Mouse (Mus musculus): ENCODE results near the gene Akap6. TPM values are rescaled to one million over a fixed set of nuclear protein-coding genes. Genes with fewer than 3 reads are reported as not detected.

Gene Akap6
- total and polyA plus RNA-seq, 2 experiments from 2014 or later = 21.3 to 77.3 TPM

GRCm38 (mm10) chr12:53125286-53125685 lies 426.1 kb downstream of the Akap6 start:
- 0 out of 2 replicates have a peak, but pooled peaks have one; percentile 32 for ATAC-seq
- no peak for TF ChIP-seq CTCF (IDR thresholded peaks at IDR 0.05; ENCODE audit: low read depth)

GRCm38 (mm10) chr12:53134196-53134595 lies 435.0 kb downstream of the Akap6 start:
- Histone ChIP-seq H3K9me3 (ENCODE audit: low read length) (no peaks in the 10 kb centered on the region), H3K9ac (replicated peaks; ENCODE audit: low read length) (no peak overlapping the region), H3K4me3 (ENCODE audit: low read length) (no peak overlapping the region), H3K27ac (no peak overlapping the region), H3K27me3 (ENCODE audit: insufficient read depth, low read length) (no peaks in the 10 kb centered on the region), H3K36me3 (ENCODE audit: insufficient read depth, low read length) (no peaks in the 10 kb centered on the region; the same call in 1 of the 2 replicates), H3K4me1 (ENCODE audit: insufficient read depth, low read length) (no peaks in the 10 kb centered on the region), H3K4me2 (ENCODE audit: low read depth, low read length) (no peak overlapping the region)
- DNase-seq (ENCODE audit: low spot score) (no peak), ATAC-seq (no peak)
- TF ChIP-seq CTCF (IDR thresholded peaks at IDR 0.05; ENCODE audit: low read depth) = no peak
- WGBS = 68% methylated on average over 2 of the region's 2 CpGs

More at GRCm38 (mm10) chr12:53125286-53125685, 426.1 kb downstream of the Akap6 start:
- H3K36me3 ChIP-seq (ENCODE audit: insufficient read depth, low read length) = no peaks in the 10 kb centered on the region; the same call in 1 of the 2 replicates
- no peaks in the 10 kb centered on the region for H3K4me1 ChIP-seq (ENCODE audit: insufficient read depth, low read length)
- no peaks in the 10 kb centered on the region for H3K27me3 ChIP-seq (ENCODE audit: insufficient read depth, low read length)
- no peak overlapping the region for H3K4me3 ChIP-seq (ENCODE audit: low read length)
- no peak overlapping the region for H3K9ac ChIP-seq (replicated peaks; ENCODE audit: low read length)
- no peaks in the 10 kb centered on the region for H3K9me3 ChIP-seq (ENCODE audit: low read length)
- DNase-seq (ENCODE audit: low spot score) = no peak
- no peak overlapping the region for H3K4me2 ChIP-seq (ENCODE audit: low read depth, low read length)
- peak overlapping the region; percentile 45; the same call in 1 of the 2 replicates for H3K27ac ChIP-seq
- 50% methylated on average over 4 of the region's 4 CpGs for WGBS

- no peak for TF ChIP-seq CTCF (IDR thresholded peaks at IDR 0.05; ENCODE audit: low read depth)
- Histone ChIP-seq H3K27me3 (ENCODE audit: insufficient read depth, low read length) (no peaks in the 10 kb centered on the region), H3K36me3 (ENCODE audit: insufficient read depth, low read length) (peaks cover 27% of the 10 kb centered on the region), H3K4me3 (ENCODE audit: low read length) (no peak overlapping the region), H3K9ac (replicated peaks; ENCODE audit: low read length) (no peak overlapping the region), H3K27ac (no peak overlapping the region), H3K9me3 (ENCODE audit: low read length) (no peaks in the 10 kb centered on the region), H3K4me2 (ENCODE audit: low read depth, low read length) (no peak overlapping the region), H3K4me1 (ENCODE audit: insufficient read depth, low read length) (no peaks in the 10 kb centered on the region)
- DNase-seq (ENCODE audit: low spot score) (no peak), ATAC-seq (no peak)
- WGBS = 94% methylated on average over 3 of the region's 3 CpGs
Measured at GRCm38 (mm10) chr12:53137331-53137730, 438.1 kb downstream of the Akap6 start.

GRCm38 (mm10) chr12:53144122-53144695 lies 445.0 kb downstream of the Akap6 start:
- Histone ChIP-seq H3K4me1 (ENCODE audit: insufficient read depth, low read length) (peaks cover 3% of the 10 kb centered on the region; the same call in 1 of the 2 replicates), H3K27me3 (ENCODE audit: insufficient read depth, low read length) (no peaks in the 10 kb centered on the region), H3K9me3 (ENCODE audit: low read length) (no peaks in the 10 kb centered on the region), H3K4me2 (ENCODE audit: low read depth, low read length) (no peak overlapping the region), H3K27ac (no peak overlapping the region; the same call in 1 of the 2 replicates), H3K9ac (replicated peaks; ENCODE audit: low read length) (no peak overlapping the region), H3K36me3 (ENCODE audit: insufficient read depth, low read length) (peaks cover 32% of the 10 kb centered on the region), H3K4me3 (ENCODE audit: low read length) (no peak overlapping the region)
- TF ChIP-seq CTCF (IDR thresholded peaks at IDR 0.05; ENCODE audit: low read depth) = no peak
- ATAC-seq (peak; percentile 21; the same call in 1 of the 2 replicates), DNase-seq (ENCODE audit: low spot score) (no peak)
- WGBS = 50% methylated on average over 6 of the region's 6 CpGs

GRCm38 (mm10) chr12:53144760-53145159 lies 445.6 kb downstream of the Akap6 start:
- Histone ChIP-seq H3K9me3 (ENCODE audit: low read length) (no peaks in the 10 kb centered on the region), H3K4me3 (ENCODE audit: low read length) (no peak overlapping the region), H3K9ac (replicated peaks; ENCODE audit: low read length) (no peak overlapping the region), H3K4me1 (ENCODE audit: insufficient read depth, low read length) (peaks cover 3% of the 10 kb centered on the region; the same call in 1 of the 2 replicates), H3K4me2 (ENCODE audit: low read depth, low read length) (no peak overlapping the region), H3K27ac (no peak overlapping the region; the same call in 1 of the 2 replicates), H3K27me3 (ENCODE audit: insufficient read depth, low read length) (no peaks in the 10 kb centered on the region), H3K36me3 (ENCODE audit: insufficient read depth, low read length) (peaks cover 30% of the 10 kb centered on the region)
- DNase-seq (ENCODE audit: low spot score) (peak; percentile 31), ATAC-seq (peak; percentile 19; the same call in 1 of the 2 replicates)
- WGBS = 94% methylated on average over 10 of the region's 10 CpGs
- no peak for TF ChIP-seq CTCF (IDR thresholded peaks at IDR 0.05; ENCODE audit: low read depth)

- no peak overlapping the region for H3K4me3 ChIP-seq (ENCODE audit: low read length)
- no peaks in the 10 kb centered on the region for H3K9me3 ChIP-seq (ENCODE audit: low read length)
- ATAC-seq = no peak
- 55% methylated on average over 4 of the region's 4 CpGs for WGBS
- no peak overlapping the region for H3K27ac ChIP-seq
- DNase-seq (ENCODE audit: low spot score) = no peak
- TF ChIP-seq CTCF (IDR thresholded peaks at IDR 0.05; ENCODE audit: low read depth) = no peak
- H3K36me3 ChIP-seq (ENCODE audit: insufficient read depth, low read length) = peaks cover 22% of the 10 kb centered on the region; the same call in 1 of the 2 replicates
- no peak overlapping the region for H3K4me2 ChIP-seq (ENCODE audit: low read depth, low read length)
- no peak overlapping the region for H3K9ac ChIP-seq (replicated peaks; ENCODE audit: low read length)
- H3K4me1 ChIP-seq (ENCODE audit: insufficient read depth, low read length) = peaks cover 3% of the 10 kb centered on the region; the same call in 1 of the 2 replicates
- H3K27me3 ChIP-seq (ENCODE audit: insufficient read depth, low read length) = no peaks in the 10 kb centered on the region
Measured at GRCm38 (mm10) chr12:53145516-53145915, 446.3 kb downstream of the Akap6 start.
